Mouse (Mus musculus) frontal cortex, postnatal 14 days (tissue): ENCODE data around the gene Pign.

Experiments used
- DNase-seq, 2 experiments: peaks; one replicate each; pipeline ENCODE4 v3.0.0; 2022; ENCODE audit warnings: low spot score in 2 of 2

Pign gene

GRCm38 (mm10) chr1:105563821-105564220 is 99.7 kb downstream of the Pign start:
- no peak for DNase-seq

GRCm38 (mm10) chr1:105556078-105556477 is 107.4 kb downstream of the Pign start:
- no peak for DNase-seq

- DNase-seq, result no peak
Measured at GRCm38 (mm10) chr1:105555192-105555718, 108.2 kb downstream of the Pign start.

GRCm38 (mm10) chr1:105553130-105553529 is 110.3 kb downstream of the Pign start:
- no peak for DNase-seq

- DNase-seq, result no peak
Measured at GRCm38 (mm10) chr1:105550163-105550562, 113.3 kb downstream of the Pign start.

- no peak for DNase-seq
Measured at GRCm38 (mm10) chr1:105549648-105550047, 113.8 kb downstream of the Pign start.

- DNase-seq, result no peak
Measured at GRCm38 (mm10) chr1:105543051-105543450, 120.4 kb downstream of the Pign start.

- no peak for DNase-seq
Measured at GRCm38 (mm10) chr1:105523768-105524167, 139.7 kb downstream of the Pign start.

- no peak for DNase-seq
Measured at GRCm38 (mm10) chr1:105522321-105522720, 141.2 kb downstream of the Pign start.

GRCm38 (mm10) chr1:105518101-105518500 is 145.4 kb downstream of the Pign start:
- DNase-seq, result no peak

GRCm38 (mm10) chr1:105507116-105507515 is 156.4 kb downstream of the Pign start:
- no peak for DNase-seq

- peak; percentile 13 to 18 for DNase-seq
Measured at GRCm38 (mm10) chr1:105492626-105493025, 170.9 kb downstream of the Pign start.

- no peak for DNase-seq
Measured at GRCm38 (mm10) chr1:105489456-105489855, 174.0 kb downstream of the Pign start.

GRCm38 (mm10) chr1:105487037-105487436 is 176.4 kb downstream of the Pign start:
- DNase-seq, result no peak
